Mouse (Mus musculus) liver, embryonic 14.5 days (tissue): ENCODE results near the gene Zcchc2.

Source experiments
- CTCF ChIP-seq: IDR thresholded peaks from 2 replicates; pipeline ENCODE4 v1.5.1; 2016; ENCODE audit warnings: antibody characterized with exemption, low read depth, control low read depth
- EP300 ChIP-seq: IDR thresholded peaks from 2 replicates; pipeline ENCODE4 v1.6.1; 2016; ENCODE audit warnings: antibody characterized with exemption, low read depth

DNA sequence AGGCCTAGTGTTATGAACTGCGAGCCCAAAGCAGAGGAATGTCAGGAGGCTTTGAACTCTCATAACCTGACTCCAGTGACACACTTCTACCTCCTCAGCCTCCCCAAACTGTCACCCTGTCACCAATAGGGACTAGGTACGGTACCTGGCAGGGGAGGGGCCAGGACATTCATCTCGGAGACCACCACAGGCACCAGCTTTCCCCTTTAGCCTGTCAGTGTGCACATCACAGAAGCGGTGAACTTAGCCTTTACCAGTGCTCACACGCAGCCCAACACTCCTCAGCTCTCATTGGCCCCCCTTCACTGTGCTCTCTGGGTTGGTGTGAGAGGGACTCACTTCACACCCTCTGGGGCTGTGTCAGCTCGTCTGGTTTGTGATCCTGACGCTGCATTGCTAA is 44.6 kb downstream of the Zcchc2 start:
- TF ChIP-seq CTCF (no peak), EP300 (no peak)
